Mouse (Mus musculus): ENCODE results near the gene Zfp781.
A peak's percentile ranks its signal among the peaks of the same experiment; 100 is the strongest.
"Not testable (repeated sequence)": the region's sequence is repeated elsewhere in the genome, so short reads cannot be mapped to it uniquely, and the experiment has no call there.

Zfp781 gene

DNA sequence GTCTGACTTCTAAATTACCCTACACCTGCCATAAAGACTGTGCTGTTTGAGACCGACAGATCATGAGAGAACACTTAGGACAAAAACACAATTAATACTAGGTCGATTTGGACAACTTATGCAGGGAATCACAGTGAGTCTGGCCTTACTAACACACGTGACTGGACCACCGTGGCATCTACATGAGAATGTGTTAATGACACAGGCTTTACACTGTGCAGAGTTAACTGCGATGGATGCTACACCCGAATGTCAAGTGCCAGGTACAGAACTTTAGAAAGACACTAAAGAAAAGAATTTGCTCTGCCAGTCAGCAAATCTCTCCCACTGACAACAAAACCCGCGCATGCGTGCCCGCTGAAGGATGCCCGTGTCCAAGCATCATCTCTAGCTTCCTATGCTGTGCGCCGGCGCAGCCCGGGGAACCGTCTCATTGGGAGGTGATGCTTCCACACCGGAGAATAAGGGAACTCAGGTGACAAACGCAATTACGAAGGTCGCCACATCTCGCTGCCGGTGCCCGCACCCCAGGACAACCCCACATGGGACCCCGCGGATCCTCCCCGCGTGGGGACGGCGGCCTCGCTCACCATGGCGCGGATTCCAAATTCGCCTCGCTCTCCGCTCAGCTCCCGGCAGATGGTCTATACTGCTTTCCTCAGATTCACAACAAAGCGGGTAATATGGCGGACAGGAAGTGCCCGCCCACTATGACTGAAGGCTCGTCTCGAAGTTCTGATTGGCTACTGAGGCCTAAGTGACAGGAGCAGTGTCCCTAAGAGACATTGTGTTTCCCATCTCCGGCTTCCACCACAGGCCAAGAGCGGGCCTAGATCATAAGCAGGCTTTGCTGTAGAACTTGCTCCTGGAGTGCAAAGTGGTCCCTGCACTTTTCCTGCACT is at the start of gene Zfp781:
Gene Zfp781, minus strand, starts transcription at position 639 of the 902 bp plus-strand sequence.
- DNase-seq = not testable (repeated sequence)

DNA sequence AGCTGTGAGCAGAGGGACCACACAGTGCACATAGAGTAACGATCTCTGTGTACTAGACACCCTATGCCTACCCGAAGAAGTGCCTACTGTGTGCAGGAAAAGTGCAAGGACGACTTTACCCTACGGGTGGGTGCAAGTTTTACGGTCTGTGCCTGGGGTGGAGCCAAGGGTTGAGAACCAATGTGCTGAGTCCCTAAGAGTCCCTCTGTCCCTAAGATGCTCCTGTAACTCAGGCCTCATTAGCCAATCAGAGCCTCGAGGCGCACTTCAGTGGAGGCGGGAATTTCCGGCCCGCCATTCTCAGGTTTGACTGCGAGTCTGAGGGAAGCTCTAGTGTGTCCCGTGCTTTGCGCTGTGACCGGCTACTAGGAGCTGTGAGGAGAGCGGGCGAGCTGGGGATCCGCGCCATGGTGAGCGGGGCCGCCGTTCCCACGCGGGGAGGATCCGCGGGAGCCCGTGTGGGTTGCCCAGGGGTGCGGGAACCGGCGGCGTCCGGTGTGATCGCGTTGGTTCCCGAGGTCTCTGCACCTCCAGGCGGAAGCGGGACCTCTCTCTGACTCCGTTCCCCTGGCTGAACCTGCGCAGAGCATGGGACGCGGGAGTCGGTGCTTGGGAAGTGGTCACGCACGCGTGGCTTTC is 48.2 kb upstream of the Zfp781 start:
- DNase-seq = peak; percentile 34 to 54

DNA sequence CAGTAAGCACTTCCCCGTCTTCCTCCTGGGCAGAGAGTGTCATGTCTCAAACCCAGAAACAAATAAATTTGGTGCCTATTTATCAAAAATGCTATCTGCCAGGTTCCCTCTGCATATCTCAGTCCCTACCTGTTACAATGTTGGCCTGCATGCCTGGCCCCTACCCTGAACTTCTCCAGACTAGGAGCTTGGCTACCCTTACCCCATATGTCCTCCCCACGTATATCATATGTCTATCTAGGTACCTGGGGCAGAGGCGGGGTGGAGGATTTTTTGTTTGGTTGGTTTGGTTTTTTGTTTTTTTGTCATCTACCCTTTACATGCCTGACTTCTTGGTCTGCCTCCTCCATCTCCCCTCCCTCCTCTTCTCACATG is 451 bp upstream of the Zfp781 start:
- not testable (repeated sequence) for DNase-seq

DNA sequence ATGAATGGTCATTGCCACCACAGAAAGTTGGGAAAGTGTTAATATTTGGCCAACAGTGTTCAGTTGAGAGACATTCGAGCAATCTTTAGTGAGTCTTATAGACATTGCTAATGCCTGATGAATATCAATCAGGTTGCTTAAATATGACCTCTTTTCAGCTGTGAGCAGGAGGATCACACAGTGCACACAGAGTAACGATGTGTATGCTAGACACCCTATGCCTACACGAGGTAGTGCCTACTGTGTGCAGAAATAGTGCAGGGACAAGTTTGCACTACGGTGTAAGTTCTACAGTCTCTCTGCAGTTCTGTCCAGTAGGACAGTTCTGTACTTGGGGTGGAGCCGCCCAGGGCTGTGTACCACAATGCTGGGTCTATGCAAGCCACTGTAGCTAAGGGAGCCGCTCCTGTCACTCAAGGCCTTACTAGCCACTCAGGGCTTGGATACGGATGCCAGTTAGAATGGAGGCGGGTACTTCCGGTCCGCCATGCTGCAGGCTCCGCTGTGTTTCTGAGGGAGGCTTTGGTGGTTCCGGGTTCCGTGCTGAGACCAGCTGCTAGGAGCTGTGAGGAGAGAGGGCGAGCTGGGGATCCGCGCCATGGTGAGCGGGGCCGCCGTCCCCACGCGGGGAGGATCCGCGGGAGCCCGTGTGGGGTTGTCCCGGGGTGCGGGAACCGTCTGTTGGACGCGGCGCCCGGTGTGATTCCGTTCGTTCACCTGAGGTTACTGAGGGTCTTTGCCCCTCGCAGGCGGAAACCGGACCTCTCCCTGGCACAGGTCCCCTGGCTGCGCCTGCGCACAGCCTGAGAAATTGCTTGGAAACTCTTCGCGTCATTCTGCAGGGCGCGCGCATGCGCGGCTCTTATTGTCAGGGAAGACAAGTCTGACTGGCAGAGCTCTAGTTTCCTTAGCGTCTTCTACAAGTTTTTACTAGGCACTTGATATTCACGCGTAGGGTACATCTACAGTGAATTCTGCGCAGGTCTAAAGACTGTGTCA is 66.6 kb downstream of the Zfp781 start, which contains the start of gene Gm32687:
Gene Gm32687, plus strand, starts transcription at position 526 of the 999 bp plus-strand sequence.
- DNase-seq = peak; percentile 1 to 6

All from thymus, postnatal 36 days (tissue).